Mouse (Mus musculus): ENCODE measurements around the gene 6030468B19Rik. TPM values are rescaled to one million over a fixed set of nuclear protein-coding genes. Genes with fewer than 3 reads are reported as not detected.
"Not testable (repeated sequence)": the region's sequence is repeated elsewhere in the genome, so short reads cannot be mapped to it uniquely, and the experiment has no call there.

Gene 6030468B19Rik
- polyA plus RNA-seq, 1 experiment, result 7.6 TPM

- 20% methylated on average over 10 of the region's 10 CpGs for WGBS
- no peak overlapping the region for H3K4me3 ChIP-seq (ENCODE audit: extremely low read depth, insufficient read depth, insufficient read length)
- peak; percentile 80; the same call in 1 of the 2 replicates for TF ChIP-seq CTCF (IDR thresholded peaks at IDR 0.05; ENCODE audit: extremely low read depth, insufficient read depth, insufficient read length, insufficient replicate concordance)
- TF ChIP-seq POLR2A (IDR thresholded peaks at IDR 0.05; ENCODE audit: low read depth, low read length), result no peak
- H3K4me1 ChIP-seq (ENCODE audit: control insufficient read depth, insufficient read depth, insufficient read length), result no peaks in the 10 kb centered on the region; the same call in 1 of the 2 replicates
- peak in 1 of 2 experiments; percentile 80 for DNase-seq (ENCODE audit: low read depth in 1 of 2, low spot score in 2 of 2)
- peaks cover 6% of the 10 kb centered on the region for H3K36me3 ChIP-seq (ENCODE audit: control insufficient read depth, insufficient read depth, low read length)
- no peaks in the 10 kb centered on the region for H3K27me3 ChIP-seq (ENCODE audit: control insufficient read depth, insufficient read depth, low read length)
- H3K27ac ChIP-seq (ENCODE audit: insufficient read depth, low read length), result no peak overlapping the region
Measured at GRCm38 (mm10) chr11:117786294-117786693, 11.2 kb upstream of the 6030468B19Rik start.

- not testable (repeated sequence) for DNase-seq (ENCODE audit: low read depth in 1 of 2, low spot score in 2 of 2); H3K4me1 ChIP-seq (ENCODE audit: control insufficient read depth, insufficient read depth, insufficient read length); H3K27ac ChIP-seq (ENCODE audit: insufficient read depth, low read length); H3K4me3 ChIP-seq (ENCODE audit: extremely low read depth, insufficient read depth, insufficient read length); H3K36me3 ChIP-seq (ENCODE audit: control insufficient read depth, insufficient read depth, low read length); H3K27me3 ChIP-seq (ENCODE audit: control insufficient read depth, insufficient read depth, low read length)
- 85% methylated on average over 7 of the region's 7 CpGs for WGBS
Measured at GRCm38 (mm10) chr11:117788481-117788880, 9.0 kb upstream of the 6030468B19Rik start.

GRCm38 (mm10) chr11:117790286-117790685 lies 7.2 kb upstream of the 6030468B19Rik start:
- 21% methylated on average over 14 of the region's 14 CpGs for WGBS
- peaks cover 13% of the 10 kb centered on the region; the same call in 1 of the 2 replicates for H3K4me1 ChIP-seq (ENCODE audit: control insufficient read depth, insufficient read depth, insufficient read length)
- H3K27me3 ChIP-seq (ENCODE audit: control insufficient read depth, insufficient read depth, low read length), result no peaks in the 10 kb centered on the region
- H3K27ac ChIP-seq (ENCODE audit: insufficient read depth, low read length), result no peak overlapping the region
- DNase-seq (ENCODE audit: low read depth in 1 of 2, low spot score in 2 of 2), result peak in 1 of 2 experiments; percentile 72
- no peak overlapping the region for H3K4me3 ChIP-seq (ENCODE audit: extremely low read depth, insufficient read depth, insufficient read length)
- H3K36me3 ChIP-seq (ENCODE audit: control insufficient read depth, insufficient read depth, low read length), result no peaks in the 10 kb centered on the region
- TF ChIP-seq CTCF (IDR thresholded peaks at IDR 0.05; ENCODE audit: extremely low read depth, insufficient read depth, insufficient read length, insufficient replicate concordance) (peak; percentile 86; the same call in 1 of the 2 replicates), POLR2A (IDR thresholded peaks at IDR 0.05; ENCODE audit: low read depth, low read length) (no peak)

- WGBS, result 70% methylated on average over 23 of the region's 23 CpGs
- Histone ChIP-seq H3K4me3 (ENCODE audit: extremely low read depth, insufficient read depth, insufficient read length) (no peak overlapping the region), H3K4me1 (ENCODE audit: control insufficient read depth, insufficient read depth, insufficient read length) (peaks cover 15% of the 10 kb centered on the region; the same call in 1 of the 2 replicates), H3K27ac (ENCODE audit: insufficient read depth, low read length) (0 out of 2 replicates have a peak overlapping the region, but pooled peaks have one; percentile 23), H3K27me3 (ENCODE audit: control insufficient read depth, insufficient read depth, low read length) (no peaks in the 10 kb centered on the region), H3K36me3 (ENCODE audit: control insufficient read depth, insufficient read depth, low read length) (no peaks in the 10 kb centered on the region)
- TF ChIP-seq CTCF (IDR thresholded peaks at IDR 0.05; ENCODE audit: extremely low read depth, insufficient read depth, insufficient read length, insufficient replicate concordance) (0 out of 2 replicates have a peak, but pooled peaks have one; percentile 9), POLR2A (IDR thresholded peaks at IDR 0.05; ENCODE audit: low read depth, low read length) (no peak)
- DNase-seq (ENCODE audit: low read depth in 1 of 2, low spot score in 2 of 2), result peak in 1 of 2 experiments; percentile 54
Measured at GRCm38 (mm10) chr11:117790703-117791440, 6.6 kb upstream of the 6030468B19Rik start.

GRCm38 (mm10) chr11:117791441-117791761 lies 6.1 kb upstream of the 6030468B19Rik start:
- Histone ChIP-seq H3K27me3 (ENCODE audit: control insufficient read depth, insufficient read depth, low read length) (no peaks in the 10 kb centered on the region), H3K4me3 (ENCODE audit: extremely low read depth, insufficient read depth, insufficient read length) (no peak overlapping the region), H3K36me3 (ENCODE audit: control insufficient read depth, insufficient read depth, low read length) (no peaks in the 10 kb centered on the region), H3K4me1 (ENCODE audit: control insufficient read depth, insufficient read depth, insufficient read length) (peaks cover 19% of the 10 kb centered on the region; the same call in 1 of the 2 replicates), H3K27ac (ENCODE audit: insufficient read depth, low read length) (peak overlapping the region; percentile 85; the same call in 1 of the 2 replicates)
- no peak for DNase-seq (ENCODE audit: low read depth in 1 of 2, low spot score in 2 of 2)
- no peak for TF ChIP-seq POLR2A (IDR thresholded peaks at IDR 0.05; ENCODE audit: low read depth, low read length)
- no peak for TF ChIP-seq CTCF (IDR thresholded peaks at IDR 0.05; ENCODE audit: extremely low read depth, insufficient read depth, insufficient read length, insufficient replicate concordance)
- WGBS, result 91% methylated on average over 9 of the region's 9 CpGs

- TF ChIP-seq CTCF (IDR thresholded peaks at IDR 0.05; ENCODE audit: extremely low read depth, insufficient read depth, insufficient read length, insufficient replicate concordance), result no peak
- TF ChIP-seq POLR2A (IDR thresholded peaks at IDR 0.05; ENCODE audit: low read depth, low read length), result no peak
- Histone ChIP-seq H3K4me1 (ENCODE audit: control insufficient read depth, insufficient read depth, insufficient read length) (peaks cover 26% of the 10 kb centered on the region; the same call in 1 of the 2 replicates), H3K27me3 (ENCODE audit: control insufficient read depth, insufficient read depth, low read length) (no peaks in the 10 kb centered on the region), H3K4me3 (ENCODE audit: extremely low read depth, insufficient read depth, insufficient read length) (peak overlapping the region; percentile 16; the same call in 1 of the 2 replicates), H3K27ac (ENCODE audit: insufficient read depth, low read length) (peak overlapping the region; percentile 85), H3K36me3 (ENCODE audit: control insufficient read depth, insufficient read depth, low read length) (no peaks in the 10 kb centered on the region)
- peak in 1 of 2 experiments; percentile 83 for DNase-seq (ENCODE audit: low read depth in 1 of 2, low spot score in 2 of 2)
- WGBS, result 14% methylated on average over 22 of the region's 22 CpGs
Measured at GRCm38 (mm10) chr11:117792281-117792888, 5.1 kb upstream of the 6030468B19Rik start.

All from spleen, adult 2 months (tissue).